Mouse (Mus musculus) brain, embryonic 14.5 days (tissue): ENCODE measurements around the gene Wif1.

Source experiments
- CTCF ChIP-seq: fragments of 200-500 bp; IDR thresholded peaks from 2 replicates; pipeline ENCODE4 v1.5.1; 2012; ENCODE audit warnings: inconsistent platforms, mild to moderate bottlenecking, moderate library complexity, borderline replicate concordance; ENCODE audit not compliant: insufficient read depth, insufficient read length; ENCODE audit errors: extremely low read depth
- POLR2A ChIP-seq: fragments of 200-500 bp; IDR thresholded peaks from 2 replicates; pipeline ENCODE4 v1.6.1; 2012; ENCODE audit warnings: mild to moderate bottlenecking, inconsistent platforms, borderline replicate concordance; ENCODE audit not compliant: poor library complexity, insufficient read depth, insufficient read length, severe bottlenecking; ENCODE audit errors: extremely low read depth

DNA sequence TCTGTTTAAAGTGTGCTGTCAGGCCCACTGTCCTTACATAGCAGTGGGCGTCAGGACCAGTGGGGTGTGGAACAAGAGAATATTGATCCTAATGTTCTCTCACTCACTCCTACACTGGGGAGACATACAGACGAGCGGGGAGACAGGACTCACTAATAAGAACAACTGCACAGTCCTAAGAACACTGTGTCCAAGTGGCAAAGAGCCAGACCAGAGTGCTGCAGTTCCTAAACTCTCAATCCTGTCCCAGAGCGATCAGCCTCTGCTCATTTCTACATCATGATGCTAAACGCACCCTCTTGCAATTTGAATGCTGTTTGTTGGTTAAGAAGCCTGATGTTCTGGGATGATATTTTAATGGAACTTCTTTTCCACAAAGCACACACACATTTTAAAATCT is 54.9 kb downstream of the Wif1 start:
- TF ChIP-seq POLR2A (no peak), CTCF (no peak)
